Mouse (Mus musculus) activated CD4-positive, CD25-positive, alpha-beta regulatory T cell, adult 4 months (primary cell): ENCODE data around the gene A830005F24Rik. TPM values are rescaled to one million over a fixed set of nuclear protein-coding genes. Genes with fewer than 3 reads are reported as not detected.

Experiments used
- ATAC-seq: one replicate; pipeline ENCODE4 v1.8.0; 2017
- polyA plus RNA-seq, 2 experiments: library from polyadenylated mRNA; unstranded; fragments of 100-300 nt; shearing (Covaris generic); gene quantifications; one replicate each; pipeline ENCODE4 v1.2.1; 2017

Gene A830005F24Rik
- polyA plus RNA-seq, 2 experiments from 2014 or later, result 6.5 to 6.8 TPM

GRCm38 (mm10) chr13:48545476-48546281 is 32.3 kb downstream of the A830005F24Rik start:
- peak; percentile 67 for ATAC-seq

- peak; percentile 85 for ATAC-seq
These were observed 33.1 kb downstream of the A830005F24Rik start for GRCm38 (mm10) chr13:48546330-48546917.

GRCm38 (mm10) chr13:48547623-48548022 is 34.3 kb downstream of the A830005F24Rik start:
- ATAC-seq, result no peak

- no peak for ATAC-seq
These were observed 34.9 kb downstream of the A830005F24Rik start for GRCm38 (mm10) chr13:48548296-48548695.

GRCm38 (mm10) chr13:48552181-48553090 is 39.1 kb downstream of the A830005F24Rik start:
- no peak for ATAC-seq

GRCm38 (mm10) chr13:48553511-48553910 is 40.1 kb downstream of the A830005F24Rik start:
- ATAC-seq, result no peak

- ATAC-seq, result no peak
These were observed 41.2 kb downstream of the A830005F24Rik start for GRCm38 (mm10) chr13:48554552-48554951.

GRCm38 (mm10) chr13:48555976-48556375 is 42.6 kb downstream of the A830005F24Rik start:
- ATAC-seq, result no peak

GRCm38 (mm10) chr13:48561481-48561880 is 48.1 kb downstream of the A830005F24Rik start:
- no peak for ATAC-seq

- ATAC-seq, result no peak
These were observed 49.0 kb downstream of the A830005F24Rik start for GRCm38 (mm10) chr13:48562336-48562735.

Other genes with a start within 250 kb of the A830005F24Rik start
- 10 to 100 TPM; 11.4 to 14.6 TPM for gene Zfp169, start 119 bp upstream of the A830005F24Rik start, polyA plus RNA-seq
- gene Ptpdc1, start 112.1 kb downstream of the A830005F24Rik start, polyA plus RNA-seq, result under 1 TPM; 0.22 to 0.50 TPM
- gene Barx1, start 149.4 kb downstream of the A830005F24Rik start, polyA plus RNA-seq, result not detected